Mouse (Mus musculus): ENCODE results near the gene Pccb. TPM values are rescaled to one million over a fixed set of nuclear protein-coding genes. Genes with fewer than 3 reads are reported as not detected.

Pccb gene
- polyA plus RNA-seq, 1 experiment = 19.1 TPM

DNA sequence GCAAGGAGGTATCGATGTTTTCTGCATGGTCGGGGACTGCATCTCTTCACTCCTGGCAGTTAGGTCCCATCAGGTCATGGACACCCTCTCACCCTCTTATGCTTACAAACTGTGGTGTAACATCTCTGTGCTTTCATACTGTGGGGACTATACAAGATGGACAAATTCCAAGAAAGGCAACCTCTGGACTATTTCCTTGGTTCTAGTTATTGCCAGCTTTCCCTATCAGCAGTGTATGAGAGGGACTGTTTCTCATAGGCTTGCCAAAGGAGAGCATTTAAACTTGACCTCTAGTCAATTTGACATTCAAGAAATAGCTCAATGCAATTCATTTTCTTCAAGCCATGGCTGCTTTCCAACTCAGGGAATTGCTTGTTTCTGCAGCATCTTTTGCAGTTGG is 43.4 kb downstream of the Pccb start:
- no peak for TF ChIP-seq POLR2A (IDR thresholded peaks at IDR 0.05; ENCODE audit: borderline replicate concordance, control insufficient read depth, low read depth, low read length)
- no peak for TF ChIP-seq CTCF (IDR thresholded peaks at IDR 0.05; ENCODE audit: control insufficient read depth, insufficient read depth, low read length)
- Histone ChIP-seq H3K4me3 (replicated peaks; ENCODE audit: control insufficient read depth, low read depth, low read length) (no peak overlapping the region), H3K27ac (ENCODE audit: control insufficient read depth, insufficient read depth, low read depth, low read length, poor library complexity) (no peak overlapping the region), H3K4me1 (ENCODE audit: control insufficient read depth, insufficient read depth, low read length) (no peaks in the 10 kb centered on the region)
- 95% methylated on average over 2 of the region's 2 CpGs for WGBS

DNA sequence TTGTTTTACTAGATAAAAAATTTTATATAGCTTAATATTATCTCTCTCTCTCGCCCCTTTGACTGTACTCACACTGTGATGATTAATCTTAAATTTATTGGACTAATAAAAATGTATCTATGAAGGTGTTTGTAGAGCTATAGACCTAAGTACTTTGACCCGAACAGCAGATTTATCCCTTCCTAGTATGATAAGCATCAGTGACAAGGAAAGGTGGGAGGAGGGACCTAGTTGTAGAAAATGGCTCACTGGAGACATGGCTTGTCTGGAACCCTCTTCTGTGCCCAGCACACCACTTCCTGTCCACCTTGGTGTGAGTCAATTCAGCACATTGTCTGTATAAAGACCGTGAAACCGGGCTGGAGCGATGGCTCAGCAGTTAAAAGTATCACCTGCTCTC is 44.1 kb downstream of the Pccb start:
- no peak for TF ChIP-seq POLR2A (IDR thresholded peaks at IDR 0.05; ENCODE audit: borderline replicate concordance, control insufficient read depth, low read depth, low read length)
- no peak for TF ChIP-seq CTCF (IDR thresholded peaks at IDR 0.05; ENCODE audit: control insufficient read depth, insufficient read depth, low read length)
- Histone ChIP-seq H3K27ac (ENCODE audit: control insufficient read depth, insufficient read depth, low read depth, low read length, poor library complexity) (no peak overlapping the region), H3K4me1 (ENCODE audit: control insufficient read depth, insufficient read depth, low read length) (no peaks in the 10 kb centered on the region), H3K4me3 (replicated peaks; ENCODE audit: control insufficient read depth, low read depth, low read length) (no peak overlapping the region)
- WGBS = 90% methylated on average over 5 of the region's 5 CpGs

DNA sequence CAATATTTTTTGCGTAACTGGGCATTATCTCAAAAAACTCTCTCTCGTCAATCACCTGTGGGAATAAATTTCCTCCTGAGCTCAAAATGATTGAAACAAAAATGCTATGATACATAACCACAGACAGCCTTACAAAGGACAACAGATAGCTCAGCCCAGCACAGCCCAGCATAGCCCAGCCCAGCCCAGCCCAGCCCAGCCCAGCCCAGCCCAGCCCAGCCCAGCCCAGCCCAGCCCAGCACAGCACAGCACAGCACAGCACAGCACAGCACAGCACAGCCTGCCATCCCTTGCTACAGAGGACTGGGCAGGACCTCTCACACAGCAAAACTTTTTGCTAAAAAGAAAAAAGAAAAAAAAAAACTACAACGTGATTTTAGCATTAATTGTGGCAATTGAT is 46.8 kb downstream of the Pccb start:
- H3K4me1 ChIP-seq (ENCODE audit: control insufficient read depth, insufficient read depth, low read length) = no peaks in the 10 kb centered on the region
- H3K4me3 ChIP-seq (replicated peaks; ENCODE audit: control insufficient read depth, low read depth, low read length) = no peak overlapping the region
- TF ChIP-seq POLR2A (IDR thresholded peaks at IDR 0.05; ENCODE audit: borderline replicate concordance, control insufficient read depth, low read depth, low read length) (no peak), CTCF (IDR thresholded peaks at IDR 0.05; ENCODE audit: control insufficient read depth, insufficient read depth, low read length) (no peak)
- no peak overlapping the region for H3K27ac ChIP-seq (ENCODE audit: control insufficient read depth, insufficient read depth, low read depth, low read length, poor library complexity)
- WGBS = 74% methylated on average over 3 of the region's 3 CpGs

DNA sequence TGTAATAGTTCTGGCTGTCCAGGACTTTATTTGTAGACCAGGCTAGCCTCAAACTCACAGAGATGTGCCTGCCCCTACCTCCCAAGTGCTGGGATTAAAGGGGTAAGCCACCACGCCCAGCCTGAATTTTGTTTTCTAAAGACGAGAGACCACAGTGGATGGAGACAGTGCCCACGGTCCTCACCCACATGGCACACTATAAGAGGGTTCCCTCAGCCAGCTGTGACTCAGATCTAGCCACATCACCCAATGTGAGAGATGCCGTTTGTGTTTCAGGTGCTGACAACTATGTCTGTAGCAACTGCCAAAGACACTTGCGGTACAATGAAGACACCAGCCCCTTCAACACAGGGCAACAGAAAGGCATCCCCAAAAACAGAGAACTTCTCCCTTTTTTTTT is 47.7 kb downstream of the Pccb start:
- no peaks in the 10 kb centered on the region for H3K4me1 ChIP-seq (ENCODE audit: control insufficient read depth, insufficient read depth, low read length)
- 90% methylated on average over 5 of the region's 5 CpGs for WGBS

DNA sequence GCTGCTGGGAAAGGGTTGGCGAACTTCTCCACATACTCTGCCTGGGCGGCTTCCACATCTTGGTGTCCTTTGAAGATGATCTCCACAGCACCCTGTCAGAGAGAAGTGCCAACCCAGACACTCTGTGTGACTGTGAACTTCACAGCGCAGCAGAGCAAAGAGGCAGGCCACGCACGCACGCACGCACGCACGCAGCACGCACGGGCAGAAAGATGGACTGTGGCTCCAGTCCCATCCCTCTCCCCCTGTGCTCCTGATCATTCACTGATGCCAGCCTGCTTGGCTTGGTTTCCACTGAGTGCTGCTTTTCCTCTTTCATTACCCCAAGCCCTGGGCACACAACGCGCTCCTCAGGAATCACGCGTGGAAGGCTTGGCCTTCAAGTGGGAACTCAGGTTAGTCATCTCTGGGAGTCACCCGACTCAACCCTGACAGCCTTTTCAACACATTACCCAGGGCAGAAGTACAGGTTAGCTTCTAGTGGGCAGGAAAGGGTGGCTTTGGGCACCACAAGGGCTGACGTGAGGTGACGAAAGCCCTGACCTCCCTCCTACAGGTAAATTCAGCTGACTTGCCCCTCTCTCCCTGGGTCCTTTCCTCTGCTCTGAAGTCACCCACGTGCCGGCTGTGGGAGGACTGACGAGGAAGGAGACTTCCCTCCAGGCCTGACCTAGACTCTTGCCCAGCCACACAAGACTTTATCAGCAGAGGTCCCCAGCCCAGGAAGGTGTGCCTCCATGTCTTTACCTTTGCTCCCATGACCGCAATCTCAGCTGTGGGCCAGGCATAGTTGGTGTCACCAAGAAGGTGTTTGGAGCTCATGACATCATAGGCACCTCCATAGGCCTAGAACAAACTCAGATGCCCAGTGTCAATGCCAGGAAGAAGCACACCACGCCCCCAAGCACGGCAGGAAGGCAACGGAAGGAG is 50.1 kb downstream of the Pccb start:
- 93% methylated on average over 25 of the region's 25 CpGs for WGBS
- no peak overlapping the region for H3K27ac ChIP-seq (ENCODE audit: control insufficient read depth, insufficient read depth, low read depth, low read length, poor library complexity)
- TF ChIP-seq CTCF (IDR thresholded peaks at IDR 0.05; ENCODE audit: control insufficient read depth, insufficient read depth, low read length) (no peak), POLR2A (IDR thresholded peaks at IDR 0.05; ENCODE audit: borderline replicate concordance, control insufficient read depth, low read depth, low read length) (no peak)
- no peak overlapping the region for H3K4me3 ChIP-seq (replicated peaks; ENCODE audit: control insufficient read depth, low read depth, low read length)
- H3K4me1 ChIP-seq (ENCODE audit: control insufficient read depth, insufficient read depth, low read length) = no peaks in the 10 kb centered on the region

More for the DNA sequence above, 47.7 kb downstream of the Pccb start:
- Histone ChIP-seq H3K27ac (ENCODE audit: control insufficient read depth, insufficient read depth, low read depth, low read length, poor library complexity) (no peak overlapping the region), H3K4me3 (replicated peaks; ENCODE audit: control insufficient read depth, low read depth, low read length) (no peak overlapping the region)
- TF ChIP-seq POLR2A (IDR thresholded peaks at IDR 0.05; ENCODE audit: borderline replicate concordance, control insufficient read depth, low read depth, low read length) (no peak), CTCF (IDR thresholded peaks at IDR 0.05; ENCODE audit: control insufficient read depth, insufficient read depth, low read length) (no peak)

DNA sequence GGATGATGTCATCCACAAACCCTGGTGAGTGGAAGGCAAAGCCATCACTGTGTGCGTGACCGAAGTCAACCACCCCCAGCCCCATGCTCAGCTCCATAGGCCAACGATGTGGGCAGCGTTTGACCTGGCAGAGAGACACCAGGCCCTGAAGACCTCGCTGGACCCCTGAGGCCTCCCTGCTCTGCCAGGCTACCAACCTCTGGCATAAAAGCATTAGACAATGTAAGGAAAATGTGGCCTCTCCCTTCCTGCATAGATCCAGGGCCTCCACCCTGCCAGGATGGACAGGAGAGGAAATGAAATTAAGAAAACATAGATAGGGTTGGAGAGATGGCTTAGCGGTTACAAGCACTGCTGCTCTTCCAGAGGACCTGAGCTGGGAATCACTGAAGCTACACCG is 51.9 kb downstream of the Pccb start:
- H3K4me3 ChIP-seq (replicated peaks; ENCODE audit: control insufficient read depth, low read depth, low read length) = no peak overlapping the region
- no peaks in the 10 kb centered on the region for H3K4me1 ChIP-seq (ENCODE audit: control insufficient read depth, insufficient read depth, low read length)
- H3K27ac ChIP-seq (ENCODE audit: control insufficient read depth, insufficient read depth, low read depth, low read length, poor library complexity) = no peak overlapping the region
- WGBS = 91% methylated on average over 7 of the region's 7 CpGs
- TF ChIP-seq CTCF (IDR thresholded peaks at IDR 0.05; ENCODE audit: control insufficient read depth, insufficient read depth, low read length) = no peak
- no peak for TF ChIP-seq POLR2A (IDR thresholded peaks at IDR 0.05; ENCODE audit: borderline replicate concordance, control insufficient read depth, low read depth, low read length)

DNA sequence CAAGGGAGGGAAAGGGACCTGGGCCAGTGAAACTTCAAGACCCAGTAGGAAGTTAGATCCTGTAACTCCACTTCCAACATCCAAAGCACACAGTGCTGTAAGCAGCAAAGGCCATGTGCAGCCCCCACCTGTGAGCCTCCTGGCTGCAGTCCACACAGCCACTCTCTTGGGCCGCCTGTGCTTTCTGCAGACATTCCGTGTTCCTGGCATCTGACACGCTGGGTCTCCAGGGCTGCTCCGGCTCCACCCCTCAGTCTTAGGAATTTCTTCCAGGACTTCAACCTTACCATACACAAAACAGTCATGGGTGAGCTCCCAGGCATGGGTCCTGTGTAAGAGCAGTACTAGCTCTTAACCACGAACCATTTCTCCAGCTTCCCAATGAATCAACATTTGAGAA is 55.4 kb downstream of the Pccb start:
- H3K27ac ChIP-seq (ENCODE audit: control insufficient read depth, insufficient read depth, low read depth, low read length, poor library complexity) = no peak overlapping the region
- no peak for TF ChIP-seq CTCF (IDR thresholded peaks at IDR 0.05; ENCODE audit: control insufficient read depth, insufficient read depth, low read length)
- no peak for TF ChIP-seq POLR2A (IDR thresholded peaks at IDR 0.05; ENCODE audit: borderline replicate concordance, control insufficient read depth, low read depth, low read length)
- H3K4me3 ChIP-seq (replicated peaks; ENCODE audit: control insufficient read depth, low read depth, low read length) = no peak overlapping the region
- H3K4me1 ChIP-seq (ENCODE audit: control insufficient read depth, insufficient read depth, low read length) = no peaks in the 10 kb centered on the region
- WGBS = 84% methylated on average over 5 of the region's 5 CpGs

DNA sequence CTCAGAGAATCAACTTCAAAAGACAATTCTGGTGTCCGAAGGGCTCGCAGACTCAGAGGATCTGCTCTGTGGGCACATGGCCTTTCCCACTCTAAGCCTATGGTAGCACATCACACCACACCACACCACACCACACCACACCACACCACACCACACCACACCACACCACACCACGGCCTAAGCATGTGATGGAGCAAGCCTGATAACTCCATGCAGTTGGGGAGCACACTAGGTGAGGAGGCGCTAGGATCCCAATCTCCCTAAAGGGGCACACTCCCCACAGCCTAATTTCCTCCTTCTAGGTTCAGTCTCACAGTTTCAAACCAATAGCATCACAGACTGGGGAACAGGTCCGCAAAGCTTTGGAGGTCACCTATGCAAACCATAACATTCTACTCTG is 56.0 kb downstream of the Pccb start:
- no peak for TF ChIP-seq POLR2A (IDR thresholded peaks at IDR 0.05; ENCODE audit: borderline replicate concordance, control insufficient read depth, low read depth, low read length)
- TF ChIP-seq CTCF (IDR thresholded peaks at IDR 0.05; ENCODE audit: control insufficient read depth, insufficient read depth, low read length) = no peak
- Histone ChIP-seq H3K27ac (ENCODE audit: control insufficient read depth, insufficient read depth, low read depth, low read length, poor library complexity) (no peak overlapping the region), H3K4me3 (replicated peaks; ENCODE audit: control insufficient read depth, low read depth, low read length) (no peak overlapping the region), H3K4me1 (ENCODE audit: control insufficient read depth, insufficient read depth, low read length) (no peaks in the 10 kb centered on the region)
- 91% methylated on average over 5 of the region's 5 CpGs for WGBS

Measured in bone marrow, adult 2 months (tissue).